Mouse (Mus musculus) thymus, postnatal 10 days (tissue): Measurements from ENCODE around the gene Ubiad1.

Experiments
- DNase-seq, 2 experiments: peaks; one replicate each; pipeline ENCODE4 v3.0.0; 2021; ENCODE audit warnings: low spot score in 2 of 2

The Ubiad1 gene

GRCm38 (mm10) chr4:148444250-148444967, at the start of gene Ubiad1:
Ubiad1 (minus strand) TSS chr4:148444771.
- peak; percentile 33 to 53 for DNase-seq

- DNase-seq: no peak
These were observed 46.9 kb upstream of the Ubiad1 start for GRCm38 (mm10) chr4:148491448-148491847.

- no peak for DNase-seq
These were observed 45.9 kb upstream of the Ubiad1 start for GRCm38 (mm10) chr4:148490502-148490901.

- no peak for DNase-seq
These were observed 43.3 kb upstream of the Ubiad1 start for GRCm38 (mm10) chr4:148487841-148488240.

GRCm38 (mm10) chr4:148484511-148484910, 39.9 kb upstream of the Ubiad1 start:
- DNase-seq: no peak

GRCm38 (mm10) chr4:148481557-148482168, 37.1 kb upstream of the Ubiad1 start:
- DNase-seq: no peak

GRCm38 (mm10) chr4:148480245-148480644, 35.7 kb upstream of the Ubiad1 start:
- DNase-seq: no peak

- DNase-seq: no peak
These were observed 28.9 kb upstream of the Ubiad1 start for GRCm38 (mm10) chr4:148473496-148473895.

GRCm38 (mm10) chr4:148472436-148473174, 28.0 kb upstream of the Ubiad1 start:
- no peak for DNase-seq

GRCm38 (mm10) chr4:148471363-148471806, 26.8 kb upstream of the Ubiad1 start:
- DNase-seq: no peak

- DNase-seq: no peak
These were observed 25.1 kb upstream of the Ubiad1 start for GRCm38 (mm10) chr4:148469487-148470252.

- DNase-seq: no peak
These were observed 23.8 kb upstream of the Ubiad1 start for GRCm38 (mm10) chr4:148468396-148468795.

- no peak for DNase-seq
These were observed 22.0 kb upstream of the Ubiad1 start for GRCm38 (mm10) chr4:148466511-148467079.

GRCm38 (mm10) chr4:148464869-148465268, 20.3 kb upstream of the Ubiad1 start:
- no peak for DNase-seq

GRCm38 (mm10) chr4:148464301-148464700, 19.7 kb upstream of the Ubiad1 start:
- no peak for DNase-seq

GRCm38 (mm10) chr4:148463208-148463960, 18.8 kb upstream of the Ubiad1 start:
- DNase-seq: peak in 1 of 2 experiments; percentile 14

GRCm38 (mm10) chr4:148462717-148463116, 18.1 kb upstream of the Ubiad1 start:
- no peak for DNase-seq

- no peak for DNase-seq
These were observed 17.2 kb upstream of the Ubiad1 start for GRCm38 (mm10) chr4:148461772-148462171.

- DNase-seq: no peak
These were observed 16.2 kb upstream of the Ubiad1 start for GRCm38 (mm10) chr4:148460656-148461284.

- DNase-seq: no peak
These were observed 11.0 kb upstream of the Ubiad1 start for GRCm38 (mm10) chr4:148455477-148456025.
